Mouse (Mus musculus) midbrain, postnatal 0 days (tissue): Measurements from ENCODE around the gene Ankrd13a. TPM values are rescaled to one million over a fixed set of nuclear protein-coding genes. Genes with fewer than 3 reads are reported as not detected.
A peak's percentile ranks its signal among the peaks of the same experiment; 100 is the strongest.

ENCODE experiments used
- ATAC-seq: fragments of 200-750 bp; cut with Nextera tagmentation; 2 replicates; pipeline ENCODE4 v1.8.0; 2017; ENCODE audit warnings: moderate number of reproducible peaks, mild to moderate bottlenecking, moderate TSS enrichment, moderate library complexity; ENCODE audit not compliant: low FRiP score
- DNase-seq: peaks from one replicate; pipeline ENCODE4 v3.0.0-alpha.2; 2015; ENCODE audit warnings: low spot score
- H3K27ac ChIP-seq: fragments of 300-500 bp; sonication (generic); 2 replicates; pipeline ENCODE4 v1.5.1; 2014; ENCODE audit warnings: low read depth, mild to moderate bottlenecking, low read length, mixed read lengths
- H3K27me3 ChIP-seq: fragments of 300-500 bp; sonication (generic); 2 replicates; pipeline ENCODE4 v1.6.1; 2014; ENCODE audit warnings: low read length, control low read depth, mixed read lengths; ENCODE audit not compliant: insufficient read depth
- H3K36me3 ChIP-seq: fragments of 300-500 bp; sonication (generic); 2 replicates; pipeline ENCODE4 v1.6.1; 2014; ENCODE audit warnings: low read length, control low read depth, mixed read lengths; ENCODE audit not compliant: insufficient read depth
- H3K4me1 ChIP-seq: fragments of 300-500 bp; sonication (generic); 2 replicates; pipeline ENCODE4 v1.6.1; 2014; ENCODE audit warnings: mild to moderate bottlenecking, control low read depth, antibody characterized with exemption, low read length, mixed read lengths; ENCODE audit not compliant: insufficient read depth
- H3K4me2 ChIP-seq: fragments of 300-500 bp; sonication (generic); 2 replicates; pipeline ENCODE4 v1.6.1; 2014; ENCODE audit warnings: low read depth, mild to moderate bottlenecking, low read length, mixed read lengths; ENCODE audit not compliant: poor library complexity, severe bottlenecking
- H3K4me3 ChIP-seq: fragments of 300-500 bp; sonication (generic); 2 replicates; pipeline ENCODE4 v1.5.1; 2014; ENCODE audit warnings: low read depth, mild to moderate bottlenecking, low read length, moderate library complexity
- H3K9ac ChIP-seq: fragments of 300-500 bp; sonication (generic); replicated peaks from 2 replicates; pipeline ENCODE4 v1.6.1; 2014; ENCODE audit warnings: mild to moderate bottlenecking, low read length, moderate library complexity, mixed read lengths; ENCODE audit not compliant: poor library complexity, severe bottlenecking
- H3K9me3 ChIP-seq: fragments of 300-500 bp; sonication (generic); 2 replicates; pipeline ENCODE4 v1.6.1; 2016; ENCODE audit warnings: low read length, control low read depth
- CTCF ChIP-seq: IDR thresholded peaks from 2 replicates; pipeline ENCODE4 v1.5.1; 2016; ENCODE audit warnings: antibody characterized with exemption, mild to moderate bottlenecking
- WGBS: fragments of 180-500 bp; shearing (Covaris S2); extraction: QIAGEN DNeasy Blood & Tissue Kit; methylation state at CpG from one replicate; pipeline ENCODE4 v1.1.7; 2014; 5-methylcytosine and 5-hydroxymethylcytosine counted together
- polyA plus RNA-seq: library from polyadenylated mRNA; unstranded; fragments of >200 nt; fragmentation: Nextera tagmentation; extraction: Ambion mirVana; gene quantifications from 2 replicates; pipeline ENCODE4 v1.2.1, GENCODE M21; 2015
- total RNA-seq: library from RNA; depleted of rRNA; stranded (reverse); fragments of >200 nt; gene quantifications from 2 replicates; pipeline ENCODE4 v1.2.3, GENCODE M21; 2014

Ankrd13a gene
- total and polyA plus RNA-seq, 2 experiments from 2014 or later, result 24.9 to 47.3 TPM

DNA sequence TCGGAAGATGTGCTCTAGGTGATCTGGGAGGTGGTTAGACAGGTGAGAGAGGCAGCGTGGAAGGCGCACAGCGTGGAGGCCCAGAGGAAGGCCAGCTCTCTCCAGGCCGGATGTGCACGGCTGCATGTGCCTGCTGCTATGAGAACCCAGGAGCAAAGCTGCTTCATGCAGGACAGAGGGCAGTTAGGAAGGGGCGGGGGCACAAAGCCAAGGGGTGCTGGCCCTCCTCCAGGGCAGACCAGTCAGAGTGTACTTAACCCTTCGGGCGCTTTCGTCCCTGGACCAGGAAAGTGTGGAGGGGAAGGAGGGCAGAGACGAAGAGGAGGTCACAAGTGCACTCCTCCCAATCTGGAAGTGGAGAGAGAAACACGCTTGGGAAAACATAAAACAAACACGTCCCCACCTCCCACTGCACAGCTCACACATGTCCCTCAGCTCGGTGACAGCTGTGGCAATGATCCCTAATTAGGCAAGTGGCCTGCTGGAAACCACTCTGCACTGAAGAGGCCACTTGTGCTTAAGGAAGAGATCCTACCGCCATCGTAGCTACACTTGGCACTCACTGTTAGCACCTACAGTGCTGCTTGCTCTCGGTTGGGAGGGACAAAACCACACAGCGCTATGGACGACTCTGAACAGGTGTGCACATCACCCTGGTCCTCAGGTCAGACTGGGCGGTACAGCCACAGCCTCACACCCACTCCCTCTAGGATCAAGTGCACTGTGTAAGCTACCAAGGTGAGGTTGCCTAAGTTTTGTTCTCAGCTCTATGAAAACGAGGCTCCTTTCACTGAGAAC lies 37.2 kb upstream of the Ankrd13a start:
- DNase-seq (peak; percentile 40), ATAC-seq (no peak)
- no peaks in the 10 kb centered on the region for H3K9me3 ChIP-seq
- H3K9ac ChIP-seq, result no peak overlapping the region
- H3K36me3 ChIP-seq, result peaks cover 77% of the 10 kb centered on the region
- H3K4me1 ChIP-seq, result no peaks in the 10 kb centered on the region
- H3K4me2 ChIP-seq, result no peak overlapping the region
- H3K27ac ChIP-seq, result no peak overlapping the region
- no peak for TF ChIP-seq CTCF
- 84% methylated on average over 21 of the region's 21 CpGs for WGBS
- H3K4me3 ChIP-seq, result no peak overlapping the region
- H3K27me3 ChIP-seq, result no peaks in the 10 kb centered on the region

DNA sequence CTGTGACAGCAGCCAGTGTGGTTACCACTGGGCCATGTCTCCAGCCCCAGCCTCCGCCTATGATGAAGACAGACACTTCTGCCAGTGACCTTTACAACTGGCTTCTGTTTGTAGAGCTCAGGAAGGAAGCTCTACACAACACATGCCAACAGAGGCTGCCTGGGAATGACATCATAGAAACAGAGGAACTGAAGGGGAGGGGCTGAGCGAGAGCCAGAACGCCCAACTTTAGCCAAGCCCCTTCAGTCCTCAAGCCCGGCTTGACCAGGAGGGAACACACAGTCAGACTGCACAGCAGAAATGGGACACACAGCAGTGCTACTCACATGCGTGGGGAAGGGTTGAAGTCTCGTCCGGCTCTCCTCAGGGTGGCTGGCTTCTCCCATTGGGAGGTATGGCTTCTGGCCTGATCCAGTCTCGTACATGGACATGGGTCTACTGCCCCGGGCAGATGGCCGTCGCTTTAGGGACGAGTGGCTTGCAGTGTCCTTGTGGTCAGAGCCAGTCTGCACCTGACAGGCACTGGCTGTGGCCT lies 35.7 kb upstream of the Ankrd13a start:
- ATAC-seq, result no peak
- WGBS, result 89% methylated on average over 12 of the region's 12 CpGs
- Histone ChIP-seq H3K27me3 (no peaks in the 10 kb centered on the region), H3K27ac (no peak overlapping the region), H3K36me3 (peaks cover 78% of the 10 kb centered on the region), H3K4me3 (no peak overlapping the region), H3K4me1 (no peaks in the 10 kb centered on the region), H3K9ac (no peak overlapping the region), H3K9me3 (no peaks in the 10 kb centered on the region), H3K4me2 (no peak overlapping the region)
- DNase-seq, result peak; percentile 21
- TF ChIP-seq CTCF, result no peak

DNA sequence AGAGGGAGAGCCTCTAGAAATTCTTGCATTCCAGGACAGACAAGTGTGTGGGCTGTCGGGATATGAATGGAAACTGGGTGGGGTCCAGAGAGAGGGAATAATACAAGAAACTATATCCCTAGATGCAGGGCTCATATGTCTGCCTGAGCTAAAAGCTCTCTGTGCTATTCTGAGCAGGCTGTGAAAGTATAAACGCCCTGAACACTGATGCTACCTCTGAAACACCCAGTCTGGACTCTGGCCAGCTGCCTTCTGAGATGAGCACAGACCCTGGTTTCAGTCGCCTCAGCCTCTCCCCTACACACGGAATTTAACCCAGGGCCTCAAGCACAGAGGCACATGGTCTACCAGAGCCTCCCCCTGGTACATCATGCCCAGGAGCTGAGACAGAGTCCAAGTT lies 33.9 kb upstream of the Ankrd13a start:
- H3K4me3 ChIP-seq, result no peak overlapping the region
- no peaks in the 10 kb centered on the region for H3K4me1 ChIP-seq
- no peak for TF ChIP-seq CTCF
- no peaks in the 10 kb centered on the region for H3K27me3 ChIP-seq
- 68% methylated on average over 4 of the region's 4 CpGs for WGBS
- H3K36me3 ChIP-seq, result peaks cover 91% of the 10 kb centered on the region
- H3K9ac ChIP-seq, result no peak overlapping the region
- DNase-seq (no peak), ATAC-seq (no peak)
- H3K4me2 ChIP-seq, result no peak overlapping the region
- no peak overlapping the region for H3K27ac ChIP-seq
- H3K9me3 ChIP-seq, result no peaks in the 10 kb centered on the region

DNA sequence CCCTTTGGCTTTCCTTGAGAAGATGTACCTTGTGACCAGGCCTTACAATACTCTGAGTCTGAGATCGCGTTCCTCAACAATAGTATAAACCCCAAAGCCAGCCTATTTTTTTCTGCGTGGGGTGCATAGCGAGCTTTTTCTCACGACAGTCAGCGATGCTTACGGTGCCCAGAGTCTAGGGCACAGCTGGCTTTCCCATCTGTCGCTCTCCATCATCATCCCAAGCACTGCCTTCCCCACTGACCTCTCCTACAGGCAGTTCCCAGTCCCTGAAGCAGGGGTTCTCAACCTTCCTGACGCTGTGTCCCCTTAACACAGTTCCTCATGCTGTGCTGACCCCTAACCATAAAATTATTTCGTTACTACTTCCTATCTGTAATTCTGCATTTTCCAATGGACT lies 31.9 kb upstream of the Ankrd13a start:
- Histone ChIP-seq H3K9me3 (no peaks in the 10 kb centered on the region), H3K4me1 (no peaks in the 10 kb centered on the region), H3K4me3 (no peak overlapping the region), H3K9ac (no peak overlapping the region), H3K4me2 (no peak overlapping the region), H3K27me3 (no peaks in the 10 kb centered on the region), H3K27ac (no peak overlapping the region), H3K36me3 (peaks cover 79% of the 10 kb centered on the region)
- 94% methylated on average over 10 of the region's 10 CpGs for WGBS
- ATAC-seq, result no peak
- TF ChIP-seq CTCF, result no peak
- DNase-seq, result no peak

DNA sequence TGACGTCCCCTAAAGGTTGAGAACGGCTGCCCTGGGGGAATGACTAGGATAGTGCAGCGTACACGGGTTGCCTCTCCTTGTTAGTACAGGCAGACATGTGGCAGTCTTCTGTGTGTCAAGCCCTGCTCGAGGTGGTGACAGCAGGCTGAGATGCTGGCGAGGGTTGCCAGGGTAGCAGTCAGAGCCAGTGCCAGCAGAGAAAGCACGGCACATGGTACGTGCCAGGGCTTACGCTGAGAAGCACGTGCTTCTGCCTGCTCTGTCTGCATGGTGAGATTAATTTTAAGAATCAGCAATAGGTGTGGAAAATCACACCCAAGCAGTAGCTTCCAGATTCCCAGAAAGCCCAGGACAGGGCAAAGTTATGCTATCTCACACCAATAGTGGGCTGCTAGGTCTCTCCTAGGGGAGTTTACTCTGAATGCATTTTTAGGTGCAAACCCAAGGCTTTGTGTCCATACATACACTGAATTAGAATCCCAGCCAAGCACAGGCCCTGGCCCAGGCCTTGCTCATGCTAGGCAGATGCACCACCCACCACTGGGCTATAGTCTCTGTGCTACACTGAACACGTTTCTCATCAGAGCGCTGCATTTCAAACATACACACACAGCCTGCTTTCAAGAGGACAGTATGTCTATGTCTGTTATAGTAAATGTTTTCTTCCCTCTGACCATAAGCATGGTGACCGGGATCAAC lies 31.3 kb upstream of the Ankrd13a start:
- no peak overlapping the region for H3K4me2 ChIP-seq
- no peak overlapping the region for H3K4me3 ChIP-seq
- peak; percentile 78 for DNase-seq
- H3K4me1 ChIP-seq, result no peaks in the 10 kb centered on the region
- peaks cover 77% of the 10 kb centered on the region for H3K36me3 ChIP-seq
- TF ChIP-seq CTCF, result no peak
- H3K27ac ChIP-seq, result no peak overlapping the region
- no peaks in the 10 kb centered on the region for H3K27me3 ChIP-seq
- 88% methylated on average over 13 of the region's 13 CpGs for WGBS
- no peak overlapping the region for H3K9ac ChIP-seq
- no peak for ATAC-seq
- H3K9me3 ChIP-seq, result no peaks in the 10 kb centered on the region

DNA sequence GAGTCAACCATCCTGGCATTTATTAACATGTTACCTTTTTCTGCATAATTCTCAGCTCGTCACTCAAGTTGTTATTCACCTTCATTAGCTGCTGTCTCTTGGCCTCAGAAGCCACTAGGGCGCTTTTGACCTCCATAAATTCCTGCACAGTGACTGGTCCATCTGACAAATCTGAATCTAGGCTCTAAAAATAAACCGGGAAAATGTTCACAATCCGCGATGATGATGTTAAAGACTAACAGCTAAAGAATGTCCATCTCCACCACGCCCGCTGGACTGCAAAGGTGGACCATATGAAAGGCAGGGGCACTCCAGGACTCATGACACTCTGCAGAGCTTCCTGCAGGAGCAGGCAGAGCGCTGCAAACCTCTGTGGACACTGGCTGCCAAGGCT lies 30.8 kb upstream of the Ankrd13a start:
- no peak for TF ChIP-seq CTCF
- Histone ChIP-seq H3K27me3 (no peaks in the 10 kb centered on the region), H3K4me1 (no peaks in the 10 kb centered on the region), H3K36me3 (peaks cover 76% of the 10 kb centered on the region), H3K4me2 (no peak overlapping the region), H3K9ac (no peak overlapping the region), H3K9me3 (no peaks in the 10 kb centered on the region), H3K4me3 (no peak overlapping the region), H3K27ac (no peak overlapping the region)
- DNase-seq, result no peak
- ATAC-seq, result no peak
- WGBS, result 93% methylated on average over 8 of the region's 8 CpGs
